Mouse (Mus musculus) neural tube, embryonic 11.5 days (tissue): Measurements from ENCODE around the gene Vtn. TPM values are rescaled to one million over a fixed set of nuclear protein-coding genes. Genes with fewer than 3 reads are reported as not detected.
A peak's percentile ranks its signal among the peaks of the same experiment; 100 is the strongest.

Experiments
- ATAC-seq: fragments of 200-750 bp; cut with Nextera tagmentation; 2 replicates; pipeline ENCODE4 v1.8.0; 2017; ENCODE audit warnings: moderate number of reproducible peaks, mild to moderate bottlenecking, moderate TSS enrichment, moderate library complexity; ENCODE audit not compliant: insufficient read depth, low FRiP score, low TSS enrichment
- DNase-seq: peaks from one replicate; pipeline ENCODE4 v3.0.0-alpha.2; 2015; ENCODE audit warnings: low spot score
- H3K27ac ChIP-seq: fragments of 300-500 bp; sonication (generic); 2 replicates; pipeline ENCODE4 v1.5.1; 2014; ENCODE audit warnings: low read depth, mild to moderate bottlenecking, low read length
- H3K27me3 ChIP-seq: fragments of 300-500 bp; sonication (generic); 2 replicates; pipeline ENCODE4 v1.6.1; 2014; ENCODE audit warnings: mild to moderate bottlenecking, low read length, mixed read lengths; ENCODE audit not compliant: control insufficient read depth, insufficient read depth
- H3K36me3 ChIP-seq: fragments of 300-500 bp; sonication (generic); 2 replicates; pipeline ENCODE4 v1.6.1; 2014; ENCODE audit warnings: mild to moderate bottlenecking, low read length, moderate library complexity, mixed read lengths; ENCODE audit not compliant: control insufficient read depth, insufficient read depth
- H3K4me1 ChIP-seq: fragments of 300-500 bp; sonication (generic); 2 replicates; pipeline ENCODE4 v1.6.1; 2014; ENCODE audit warnings: low read length, mixed read lengths; ENCODE audit not compliant: control insufficient read depth, insufficient read depth
- H3K4me2 ChIP-seq: fragments of 300-500 bp; sonication (generic); 2 replicates; pipeline ENCODE4 v1.6.1; 2014; ENCODE audit warnings: low read depth, mild to moderate bottlenecking, moderate library complexity
- H3K4me3 ChIP-seq: fragments of 300-500 bp; sonication (generic); 2 replicates; pipeline ENCODE4 v1.5.1; 2014; ENCODE audit warnings: low read depth, low read length
- H3K9ac ChIP-seq: fragments of 300-500 bp; sonication (generic); 2 replicates; pipeline ENCODE4 v1.6.1; 2014; ENCODE audit warnings: mild to moderate bottlenecking, low read length
- H3K9me3 ChIP-seq: fragments of 300-500 bp; sonication (generic); 2 replicates; pipeline ENCODE4 v1.6.1; 2016; ENCODE audit warnings: low read length; ENCODE audit not compliant: control insufficient read depth
- WGBS: fragments of 180-500 bp; shearing (Covaris S2); extraction: QIAGEN DNeasy Blood & Tissue Kit; methylation state at CpG from one replicate; pipeline ENCODE4 v1.1.7; 2014; 5-methylcytosine and 5-hydroxymethylcytosine counted together
- polyA plus RNA-seq: library from polyadenylated mRNA; unstranded; fragments of >200 nt; fragmentation: Nextera tagmentation; extraction: Ambion mirVana; gene quantifications from 2 replicates; pipeline ENCODE4 v1.2.1, GENCODE M21; 2014

The Vtn gene
- 67.8 and 68.7 TPM in 2 replicates for polyA plus RNA-seq

GRCm38 (mm10) chr11:78499004-78499403, at the start of gene Vtn:
TSS of gene Vtn (plus strand) at chr11:78499091.
- DNase-seq, result no peak
- H3K27ac ChIP-seq, result peak within 1 kb of the TSS; percentile 51

GRCm38 (mm10) chr11:78450337-78450736, 48.6 kb upstream of the Vtn start:
- Histone ChIP-seq H3K9me3 (no peaks in the 10 kb centered on the region), H3K36me3 (no peaks in the 10 kb centered on the region), H3K9ac (no peak overlapping the region), H3K4me3 (no peak overlapping the region), H3K27me3 (no peaks in the 10 kb centered on the region), H3K27ac (no peak overlapping the region), H3K4me1 (no peaks in the 10 kb centered on the region), H3K4me2 (no peak overlapping the region)
- 53% methylated on average over 2 of the region's 2 CpGs for WGBS
- ATAC-seq, result no peak
- DNase-seq, result no peak

More at GRCm38 (mm10) chr11:78499004-78499403, at the start of gene Vtn:
- ATAC-seq, result no peak
- Histone ChIP-seq H3K27me3 (peaks cover 19% of the 10 kb centered on the region), H3K36me3 (no peaks in the 10 kb centered on the region), H3K4me1 (peaks cover 9% of the 10 kb centered on the region; the same call in 1 of the 2 replicates), H3K4me3 (peak within 1 kb of the TSS; percentile 76), H3K9me3 (no peaks in the 10 kb centered on the region), H3K4me2 (peak within 1 kb of the TSS; percentile 97), H3K9ac (peak within 1 kb of the TSS; percentile 69)
- 54% methylated on average over 7 of the region's 7 CpGs for WGBS

GRCm38 (mm10) chr11:78453675-78454074, 45.2 kb upstream of the Vtn start:
- H3K27me3 ChIP-seq, result no peaks in the 10 kb centered on the region
- no peak overlapping the region for H3K4me2 ChIP-seq
- DNase-seq (peak; percentile 70), ATAC-seq (no peak)
- no peak overlapping the region for H3K4me3 ChIP-seq
- WGBS, result 14% methylated on average over 4 of the region's 4 CpGs
- no peak overlapping the region for H3K9ac ChIP-seq
- no peaks in the 10 kb centered on the region for H3K9me3 ChIP-seq
- no peak overlapping the region for H3K27ac ChIP-seq
- H3K4me1 ChIP-seq, result no peaks in the 10 kb centered on the region
- no peaks in the 10 kb centered on the region for H3K36me3 ChIP-seq

- Histone ChIP-seq H3K4me1 (no peaks in the 10 kb centered on the region), H3K27ac (no peak overlapping the region), H3K36me3 (no peaks in the 10 kb centered on the region), H3K4me3 (no peak overlapping the region), H3K27me3 (no peaks in the 10 kb centered on the region), H3K9ac (no peak overlapping the region), H3K4me2 (no peak overlapping the region), H3K9me3 (no peaks in the 10 kb centered on the region)
- WGBS, result 69% methylated on average over 7 of the region's 7 CpGs
- ATAC-seq, result no peak
- no peak for DNase-seq
Observed at GRCm38 (mm10) chr11:78454276-78454675, 44.6 kb upstream of the Vtn start.

- no peaks in the 10 kb centered on the region for H3K9me3 ChIP-seq
- no peaks in the 10 kb centered on the region for H3K36me3 ChIP-seq
- H3K4me3 ChIP-seq, result no peak overlapping the region
- ATAC-seq (no peak), DNase-seq (peak; percentile 46)
- no peaks in the 10 kb centered on the region for H3K4me1 ChIP-seq
- H3K27ac ChIP-seq, result no peak overlapping the region
- no peak overlapping the region for H3K9ac ChIP-seq
- H3K27me3 ChIP-seq, result no peaks in the 10 kb centered on the region
- H3K4me2 ChIP-seq, result no peak overlapping the region
- WGBS, result 50% methylated on average over 5 of the region's 5 CpGs
Observed at GRCm38 (mm10) chr11:78455308-78455707, 43.6 kb upstream of the Vtn start.

- no peaks in the 10 kb centered on the region for H3K4me1 ChIP-seq
- 85% methylated on average over 17 of the region's 17 CpGs for WGBS
- DNase-seq, result no peak
- no peaks in the 10 kb centered on the region for H3K9me3 ChIP-seq
- H3K36me3 ChIP-seq, result no peaks in the 10 kb centered on the region
- H3K4me2 ChIP-seq, result no peak overlapping the region
- no peak overlapping the region for H3K4me3 ChIP-seq
- H3K9ac ChIP-seq, result no peak overlapping the region
- ATAC-seq, result no peak
- no peak overlapping the region for H3K27ac ChIP-seq
- H3K27me3 ChIP-seq, result no peaks in the 10 kb centered on the region
Observed at GRCm38 (mm10) chr11:78458740-78459139, 40.2 kb upstream of the Vtn start.

GRCm38 (mm10) chr11:78461894-78462293, 37.0 kb upstream of the Vtn start:
- Histone ChIP-seq H3K4me1 (peaks cover 9% of the 10 kb centered on the region; the same call in 1 of the 2 replicates), H3K9ac (no peak overlapping the region), H3K27me3 (no peaks in the 10 kb centered on the region), H3K36me3 (no peaks in the 10 kb centered on the region), H3K4me2 (no peak overlapping the region), H3K4me3 (no peak overlapping the region), H3K27ac (no peak overlapping the region), H3K9me3 (no peaks in the 10 kb centered on the region)
- 80% methylated on average over 1 of the region's 1 CpGs for WGBS
- DNase-seq (no peak), ATAC-seq (no peak)

- 86% methylated on average over 5 of the region's 5 CpGs for WGBS
- H3K36me3 ChIP-seq, result no peaks in the 10 kb centered on the region
- H3K4me2 ChIP-seq, result no peak overlapping the region
- peaks cover 9% of the 10 kb centered on the region; the same call in 1 of the 2 replicates for H3K4me1 ChIP-seq
- ATAC-seq, result no peak
- H3K9me3 ChIP-seq, result no peaks in the 10 kb centered on the region
- H3K9ac ChIP-seq, result no peak overlapping the region
- no peak overlapping the region for H3K4me3 ChIP-seq
- H3K27me3 ChIP-seq, result no peaks in the 10 kb centered on the region
- DNase-seq, result no peak
- no peak overlapping the region for H3K27ac ChIP-seq
Observed at GRCm38 (mm10) chr11:78462669-78463068, 36.2 kb upstream of the Vtn start.

GRCm38 (mm10) chr11:78463286-78464036, 35.4 kb upstream of the Vtn start:
- Histone ChIP-seq H3K27ac (no peak overlapping the region), H3K4me2 (no peak overlapping the region), H3K4me1 (peaks cover 9% of the 10 kb centered on the region; the same call in 1 of the 2 replicates), H3K36me3 (no peaks in the 10 kb centered on the region), H3K27me3 (no peaks in the 10 kb centered on the region), H3K9ac (no peak overlapping the region), H3K4me3 (no peak overlapping the region), H3K9me3 (no peaks in the 10 kb centered on the region)
- 68% methylated on average over 13 of the region's 13 CpGs for WGBS
- DNase-seq, result no peak
- ATAC-seq, result no peak
